Mouse (Mus musculus) limb, embryonic 15.5 days (tissue): Measurements from ENCODE around the gene Bak1. TPM values are rescaled to one million over a fixed set of nuclear protein-coding genes. Genes with fewer than 3 reads are reported as not detected.

ENCODE experiments used
- ATAC-seq: fragments of 200-750 bp; cut with Nextera tagmentation; 2 replicates; pipeline ENCODE4 v1.8.0; 2017; ENCODE audit warnings: low read depth, moderate TSS enrichment; ENCODE audit not compliant: insufficient number of reproducible peaks, low FRiP score, low TSS enrichment
- H3K27ac ChIP-seq: fragments of 300-500 bp; sonication (generic); 2 replicates; pipeline ENCODE4 v1.5.1; 2015; ENCODE audit warnings: moderate library complexity, mild to moderate bottlenecking, inconsistent platforms
- H3K27me3 ChIP-seq: fragments of 300-500 bp; sonication (generic); 2 replicates; pipeline ENCODE4 v1.6.1; 2015; ENCODE audit warnings: inconsistent platforms
- H3K36me3 ChIP-seq: fragments of 300-500 bp; sonication (generic); 2 replicates; pipeline ENCODE4 v1.6.1; 2015; ENCODE audit warnings: inconsistent platforms
- H3K4me1 ChIP-seq: fragments of 300-500 bp; sonication (generic); 2 replicates; pipeline ENCODE4 v1.6.1; 2015; ENCODE audit warnings: inconsistent platforms
- H3K4me2 ChIP-seq: fragments of 300-500 bp; sonication (generic); 2 replicates; pipeline ENCODE4 v1.6.1; 2015; ENCODE audit warnings: mild to moderate bottlenecking, inconsistent platforms
- H3K4me3 ChIP-seq: fragments of 300-500 bp; sonication (generic); 2 replicates; pipeline ENCODE4 v1.5.1; 2015; ENCODE audit warnings: mild to moderate bottlenecking, inconsistent platforms
- H3K9ac ChIP-seq: fragments of 300-500 bp; sonication (generic); 2 replicates; pipeline ENCODE4 v1.6.1; 2015; ENCODE audit warnings: inconsistent platforms
- H3K9me3 ChIP-seq: fragments of 300-500 bp; sonication (generic); 2 replicates; pipeline ENCODE4 v1.6.1; 2016; ENCODE audit warnings: inconsistent platforms
- WGBS: fragments of 180-500 bp; shearing (Covaris S2); methylation state at CpG from one replicate; pipeline ENCODE4 v1.1.7; 2015; 5-methylcytosine and 5-hydroxymethylcytosine counted together
- polyA plus RNA-seq: library from polyadenylated mRNA; unstranded; fragments of >200 nt; fragmentation: Nextera tagmentation; extraction: Ambion mirVana; gene quantifications from 2 replicates; pipeline ENCODE4 v1.2.1, GENCODE M21; 2015

Gene Bak1
- polyA plus RNA-seq, 1 experiment from 2014 or later, result 5.5 TPM

DNA sequence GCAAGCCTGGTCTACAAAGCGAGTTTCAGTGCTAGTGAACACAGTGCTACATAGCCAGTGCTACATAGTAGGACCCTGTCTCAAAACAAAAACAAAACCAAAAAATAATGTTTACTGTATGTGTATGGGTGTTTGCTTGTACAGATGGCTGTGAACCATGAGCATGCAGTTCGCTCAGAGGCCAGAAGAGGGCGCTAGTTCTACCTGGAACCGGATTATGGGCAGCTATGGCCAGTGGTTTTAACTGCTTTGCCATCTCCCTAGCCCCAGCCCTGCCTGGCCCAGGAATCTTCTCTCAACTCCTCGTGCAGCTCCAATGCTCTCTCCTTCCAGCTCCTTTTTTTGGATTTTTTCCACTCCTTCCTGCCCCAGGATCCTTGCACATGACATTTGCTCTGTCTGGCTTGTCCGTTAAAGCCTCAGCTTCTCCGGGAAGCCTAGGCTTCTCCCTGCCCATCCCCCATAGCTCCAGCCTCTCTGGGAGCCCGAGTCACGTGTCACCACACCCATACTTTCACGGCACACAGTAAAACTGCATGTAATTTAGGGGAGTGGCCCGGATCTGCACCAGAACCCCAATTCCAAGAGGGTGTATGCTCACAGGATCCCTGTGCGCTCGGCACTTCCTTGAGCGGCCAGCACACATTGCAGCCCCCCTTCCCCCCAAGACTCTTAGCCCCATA lies 19.1 kb upstream of the Bak1 start:
- Histone ChIP-seq H3K36me3 (no peaks in the 10 kb centered on the region), H3K4me2 (no peak overlapping the region), H3K4me1 (peaks cover 42% of the 10 kb centered on the region), H3K9ac (no peak overlapping the region), H3K4me3 (no peak overlapping the region), H3K27me3 (no peaks in the 10 kb centered on the region), H3K27ac (peak overlapping the region; percentile 87), H3K9me3 (no peaks in the 10 kb centered on the region)
- WGBS, result 56% methylated on average over 14 of the region's 14 CpGs
- no peak for ATAC-seq

GRCm38 (mm10) chr17:27045164-27045563 lies 16.4 kb upstream of the Bak1 start:
- H3K4me1 ChIP-seq, result peaks cover 39% of the 10 kb centered on the region
- no peak overlapping the region for H3K4me2 ChIP-seq
- WGBS, result 84% methylated on average over 6 of the region's 6 CpGs
- H3K4me3 ChIP-seq, result no peak overlapping the region
- ATAC-seq, result no peak
- H3K27ac ChIP-seq, result no peak overlapping the region
- no peaks in the 10 kb centered on the region for H3K36me3 ChIP-seq
- no peaks in the 10 kb centered on the region for H3K9me3 ChIP-seq
- H3K9ac ChIP-seq, result no peak overlapping the region
- H3K27me3 ChIP-seq, result no peaks in the 10 kb centered on the region

DNA sequence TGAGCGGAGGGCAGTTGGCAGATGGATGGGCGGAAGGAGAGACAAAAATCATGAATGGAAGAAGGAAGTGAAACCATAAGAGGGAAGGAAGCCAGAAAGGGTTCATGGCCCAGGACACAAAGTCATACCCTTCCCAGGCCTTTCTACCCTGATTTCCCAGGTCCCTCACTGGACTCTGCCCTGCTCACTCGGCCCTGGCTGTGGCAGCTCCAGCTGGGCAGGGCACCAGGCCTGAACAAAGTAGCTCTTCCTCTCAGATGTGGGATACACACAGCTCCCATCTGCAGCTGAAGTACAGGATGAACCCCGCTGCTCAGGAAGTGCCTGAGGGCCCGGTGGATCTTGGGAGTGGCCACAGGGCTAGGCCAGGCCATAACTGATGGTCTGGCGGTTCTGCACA lies 14.0 kb upstream of the Bak1 start:
- Histone ChIP-seq H3K4me3 (no peak overlapping the region), H3K27me3 (no peaks in the 10 kb centered on the region), H3K4me1 (peaks cover 51% of the 10 kb centered on the region), H3K4me2 (no peak overlapping the region), H3K9me3 (no peaks in the 10 kb centered on the region), H3K27ac (no peak overlapping the region), H3K9ac (no peak overlapping the region), H3K36me3 (no peaks in the 10 kb centered on the region)
- ATAC-seq, result no peak
- 56% methylated on average over 6 of the region's 6 CpGs for WGBS

DNA sequence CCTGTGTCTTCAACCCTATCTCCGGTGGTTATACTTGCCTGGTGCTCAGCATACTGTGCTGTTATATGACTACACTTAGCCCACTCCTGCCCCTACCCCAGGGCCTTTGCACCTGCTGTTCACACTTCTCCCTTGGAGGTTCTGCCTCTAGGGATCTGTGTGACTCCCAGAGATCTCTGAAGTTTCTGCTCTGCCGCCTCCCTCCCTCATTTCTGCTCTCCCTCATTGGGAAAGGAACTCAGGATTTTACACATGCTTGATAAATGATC lies 12.9 kb upstream of the Bak1 start:
- H3K4me3 ChIP-seq, result no peak overlapping the region
- no peak overlapping the region for H3K27ac ChIP-seq
- H3K27me3 ChIP-seq, result no peaks in the 10 kb centered on the region
- H3K9me3 ChIP-seq, result no peaks in the 10 kb centered on the region
- H3K4me2 ChIP-seq, result no peak overlapping the region
- H3K9ac ChIP-seq, result no peak overlapping the region
- WGBS, result 95% methylated on average over 2 of the region's 2 CpGs
- H3K36me3 ChIP-seq, result no peaks in the 10 kb centered on the region
- ATAC-seq, result no peak
- peaks cover 54% of the 10 kb centered on the region for H3K4me1 ChIP-seq

- Histone ChIP-seq H3K36me3 (no peaks in the 10 kb centered on the region), H3K27ac (no peak overlapping the region), H3K4me2 (no peak overlapping the region), H3K4me3 (no peak overlapping the region), H3K4me1 (peaks cover 54% of the 10 kb centered on the region), H3K9ac (no peak overlapping the region), H3K27me3 (no peaks in the 10 kb centered on the region), H3K9me3 (no peaks in the 10 kb centered on the region)
- 42% methylated on average over 13 of the region's 13 CpGs for WGBS
- no peak for ATAC-seq
Observed at GRCm38 (mm10) chr17:27041046-27041786, 12.4 kb upstream of the Bak1 start.

GRCm38 (mm10) chr17:27040304-27041045 lies 11.7 kb upstream of the Bak1 start:
- Histone ChIP-seq H3K27me3 (no peaks in the 10 kb centered on the region), H3K4me3 (no peak overlapping the region), H3K4me2 (peak overlapping the region; percentile 25), H3K4me1 (peaks cover 59% of the 10 kb centered on the region), H3K9ac (no peak overlapping the region), H3K36me3 (no peaks in the 10 kb centered on the region), H3K9me3 (no peaks in the 10 kb centered on the region), H3K27ac (peak overlapping the region; percentile 64)
- no peak for ATAC-seq
- 12% methylated on average over 20 of the region's 20 CpGs for WGBS

DNA sequence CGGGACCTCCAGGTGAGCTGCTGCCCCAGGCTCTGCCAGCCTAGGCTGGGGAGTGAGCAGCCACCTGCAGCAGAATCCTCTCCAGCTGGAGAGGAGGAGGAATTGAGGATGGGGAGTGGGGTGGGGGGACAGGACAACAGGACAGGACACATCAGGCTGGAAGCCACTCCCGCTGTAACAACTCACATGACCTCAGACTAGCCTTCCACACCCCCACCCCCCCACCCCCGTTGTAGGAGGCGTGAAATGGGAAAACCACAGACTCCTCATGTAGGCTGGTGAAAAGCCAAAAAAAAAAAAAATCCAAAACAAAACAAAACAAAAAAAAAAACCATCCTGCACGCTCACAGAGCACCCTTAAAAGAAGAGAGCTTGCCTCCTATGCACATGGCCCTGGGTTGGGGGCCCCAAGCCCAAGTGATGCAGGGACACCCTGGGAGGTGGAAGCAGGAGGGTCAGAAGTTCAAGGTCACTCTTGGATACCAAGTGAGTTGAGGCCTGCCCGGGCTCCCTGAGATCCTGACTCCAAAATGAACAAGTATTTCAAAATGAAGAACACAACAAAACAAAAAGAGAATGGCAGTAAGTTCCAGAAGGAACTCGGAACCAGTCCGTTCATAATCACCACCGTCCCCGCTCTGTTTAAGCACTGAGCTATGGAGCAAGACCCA lies 10.8 kb upstream of the Bak1 start:
- Histone ChIP-seq H3K27ac (peak overlapping the region; percentile 64), H3K27me3 (no peaks in the 10 kb centered on the region), H3K36me3 (no peaks in the 10 kb centered on the region), H3K4me1 (peaks cover 59% of the 10 kb centered on the region), H3K4me3 (no peak overlapping the region), H3K4me2 (peak overlapping the region; percentile 25; the same call in 1 of the 2 replicates), H3K9ac (no peak overlapping the region), H3K9me3 (no peaks in the 10 kb centered on the region)
- WGBS, result 54% methylated on average over 10 of the region's 10 CpGs
- ATAC-seq, result no peak

DNA sequence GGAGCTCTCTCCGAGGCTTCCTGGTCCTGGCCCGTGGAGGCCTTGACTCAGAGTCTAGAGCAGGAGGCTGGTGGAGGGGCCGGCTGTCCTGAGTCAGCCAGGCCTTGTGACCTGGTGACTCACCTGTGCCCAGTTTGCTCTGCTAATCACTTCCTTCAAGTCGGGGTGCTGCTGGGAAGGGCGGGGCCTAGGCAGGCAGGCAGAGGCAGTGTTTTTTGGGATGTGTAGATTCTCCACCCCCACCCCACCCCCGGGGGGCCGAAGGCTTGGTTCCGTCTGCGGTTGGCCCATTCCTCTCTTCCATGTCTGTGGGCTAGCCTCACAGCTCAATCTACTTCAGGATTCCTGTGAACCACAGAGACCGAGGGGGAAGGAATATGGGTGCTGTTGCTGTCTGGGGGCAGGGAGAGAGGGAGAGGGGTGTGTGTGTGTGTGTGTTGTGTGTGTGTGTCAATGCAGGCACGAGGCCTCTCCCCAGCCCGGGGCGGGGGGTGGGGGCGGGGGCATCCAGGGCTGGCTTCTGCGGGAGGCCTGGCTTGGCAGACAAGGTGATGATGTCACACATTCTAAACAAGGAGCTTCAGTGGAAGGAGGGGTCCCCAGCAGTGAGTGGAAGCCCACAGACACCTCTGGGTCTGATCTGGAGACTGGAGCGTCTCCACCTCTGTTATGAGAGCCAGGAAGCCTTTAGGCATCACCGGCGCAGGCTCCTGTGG lies 9.7 kb upstream of the Bak1 start:
- no peaks in the 10 kb centered on the region for H3K27me3 ChIP-seq
- peaks cover 59% of the 10 kb centered on the region for H3K4me1 ChIP-seq
- peak overlapping the region; percentile 14; the same call in 1 of the 2 replicates for H3K4me2 ChIP-seq
- ATAC-seq, result 0 out of 2 replicates have a peak, but pooled peaks have one; percentile 17
- 30% methylated on average over 18 of the region's 18 CpGs for WGBS
- no peaks in the 10 kb centered on the region for H3K36me3 ChIP-seq
- H3K9ac ChIP-seq, result no peak overlapping the region
- H3K27ac ChIP-seq, result peak overlapping the region; percentile 44
- no peak overlapping the region for H3K4me3 ChIP-seq
- no peaks in the 10 kb centered on the region for H3K9me3 ChIP-seq

- no peaks in the 10 kb centered on the region for H3K9me3 ChIP-seq
- no peak for ATAC-seq
- no peaks in the 10 kb centered on the region for H3K27me3 ChIP-seq
- H3K27ac ChIP-seq, result peak overlapping the region; percentile 27
- H3K4me1 ChIP-seq, result peaks cover 58% of the 10 kb centered on the region
- no peaks in the 10 kb centered on the region for H3K36me3 ChIP-seq
- no peak overlapping the region for H3K4me2 ChIP-seq
- H3K4me3 ChIP-seq, result no peak overlapping the region
- H3K9ac ChIP-seq, result no peak overlapping the region
- 75% methylated on average over 7 of the region's 7 CpGs for WGBS
Observed at GRCm38 (mm10) chr17:27036465-27036864, 7.7 kb upstream of the Bak1 start.

DNA sequence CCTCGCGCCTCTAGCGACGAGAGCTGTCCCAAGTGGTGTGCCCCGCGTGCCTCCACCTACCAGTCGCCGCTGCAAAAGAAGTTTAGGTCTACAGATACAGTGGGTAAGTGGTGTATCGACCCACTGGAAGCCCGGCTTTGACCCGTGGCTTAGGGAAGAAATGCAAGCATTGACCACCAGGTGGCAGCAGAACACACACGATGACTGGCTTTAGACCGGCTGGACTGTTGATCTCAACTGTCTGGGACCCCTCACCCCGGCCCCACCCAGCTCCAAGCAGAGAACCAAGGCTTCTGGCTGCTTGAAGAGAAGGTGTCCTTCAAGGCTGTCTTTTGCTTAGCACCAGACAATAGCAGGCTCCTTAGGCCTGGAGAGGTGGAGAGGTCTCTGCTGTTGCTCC lies 4.1 kb upstream of the Bak1 start:
- H3K27me3 ChIP-seq, result no peaks in the 10 kb centered on the region
- H3K4me2 ChIP-seq, result no peak overlapping the region
- H3K4me1 ChIP-seq, result peaks cover 29% of the 10 kb centered on the region
- no peak overlapping the region for H3K4me3 ChIP-seq
- H3K9me3 ChIP-seq, result no peaks in the 10 kb centered on the region
- no peak overlapping the region for H3K9ac ChIP-seq
- no peak overlapping the region for H3K27ac ChIP-seq
- no peak for ATAC-seq
- WGBS, result 2% methylated on average over 14 of the region's 14 CpGs
- no peaks in the 10 kb centered on the region for H3K36me3 ChIP-seq

DNA sequence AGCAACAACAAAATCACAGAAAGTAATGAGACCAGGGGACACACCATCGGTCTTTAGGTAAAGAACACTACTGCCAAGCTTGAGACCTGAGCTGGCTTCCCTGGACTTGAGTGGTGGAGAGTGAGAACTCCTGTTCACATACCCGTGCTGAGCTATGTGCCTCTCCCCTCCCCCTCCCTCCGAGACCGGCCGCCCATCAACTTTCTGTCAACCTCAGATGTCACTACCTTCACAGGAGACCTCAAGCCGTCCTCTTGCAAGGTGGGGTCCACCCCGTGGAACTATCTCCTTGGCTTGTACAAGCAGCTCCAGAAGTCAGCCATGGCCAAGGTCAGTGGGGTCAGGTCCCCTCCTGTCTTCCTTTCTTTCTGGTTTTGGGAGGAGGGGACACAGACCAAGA lies 3.5 kb upstream of the Bak1 start:
- no peak overlapping the region for H3K4me3 ChIP-seq
- H3K36me3 ChIP-seq, result no peaks in the 10 kb centered on the region
- no peak overlapping the region for H3K27ac ChIP-seq
- H3K27me3 ChIP-seq, result no peaks in the 10 kb centered on the region
- no peak for ATAC-seq
- H3K9me3 ChIP-seq, result no peaks in the 10 kb centered on the region
- 52% methylated on average over 7 of the region's 7 CpGs for WGBS
- H3K9ac ChIP-seq, result no peak overlapping the region
- no peak overlapping the region for H3K4me2 ChIP-seq
- H3K4me1 ChIP-seq, result peaks cover 31% of the 10 kb centered on the region
